Mouse (Mus musculus): Measurements from ENCODE around the gene Mast1.

Mast1 gene

DNA sequence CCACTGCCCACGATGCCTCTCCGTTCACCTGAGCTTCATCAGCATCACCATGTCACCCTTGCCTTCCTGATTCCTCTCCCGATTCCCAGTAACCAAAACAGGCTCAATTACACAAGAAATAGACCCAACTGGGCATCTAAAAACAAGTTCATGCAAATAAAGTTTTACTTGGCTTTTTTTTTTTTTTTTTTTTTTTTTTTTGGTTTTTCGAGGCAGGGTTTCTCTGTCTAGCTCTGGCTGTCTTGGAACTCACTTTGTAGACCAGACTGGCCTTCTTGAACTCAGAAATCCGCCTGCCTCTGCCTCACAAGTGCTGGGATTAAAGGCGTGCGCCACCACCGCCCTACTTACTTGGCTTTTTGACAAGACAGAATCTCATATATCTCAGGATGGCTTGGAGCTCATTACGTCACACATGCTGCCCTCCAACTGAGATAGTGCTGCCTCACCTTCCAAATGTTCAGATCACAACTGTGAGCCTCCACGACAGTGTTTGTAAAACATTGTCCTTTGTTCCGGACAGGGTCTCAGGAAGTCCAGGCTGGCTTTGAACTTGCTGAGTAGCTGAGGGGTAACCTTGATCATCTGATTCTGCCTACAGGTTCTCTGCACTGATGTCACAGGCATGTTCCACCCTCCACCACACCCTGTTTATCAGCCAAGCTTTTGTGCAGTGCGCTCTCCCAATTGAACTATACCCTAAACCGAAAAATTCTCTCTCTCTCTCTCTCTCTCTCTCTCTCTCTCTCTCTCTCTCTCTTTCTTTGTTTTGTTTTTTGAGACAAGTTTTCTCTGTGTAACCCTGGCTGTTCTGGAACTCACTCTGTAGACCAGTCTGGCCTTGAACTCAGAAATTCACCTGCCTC, 694 bp upstream of the Mast1 start:
- DNase-seq, result no peak

DNA sequence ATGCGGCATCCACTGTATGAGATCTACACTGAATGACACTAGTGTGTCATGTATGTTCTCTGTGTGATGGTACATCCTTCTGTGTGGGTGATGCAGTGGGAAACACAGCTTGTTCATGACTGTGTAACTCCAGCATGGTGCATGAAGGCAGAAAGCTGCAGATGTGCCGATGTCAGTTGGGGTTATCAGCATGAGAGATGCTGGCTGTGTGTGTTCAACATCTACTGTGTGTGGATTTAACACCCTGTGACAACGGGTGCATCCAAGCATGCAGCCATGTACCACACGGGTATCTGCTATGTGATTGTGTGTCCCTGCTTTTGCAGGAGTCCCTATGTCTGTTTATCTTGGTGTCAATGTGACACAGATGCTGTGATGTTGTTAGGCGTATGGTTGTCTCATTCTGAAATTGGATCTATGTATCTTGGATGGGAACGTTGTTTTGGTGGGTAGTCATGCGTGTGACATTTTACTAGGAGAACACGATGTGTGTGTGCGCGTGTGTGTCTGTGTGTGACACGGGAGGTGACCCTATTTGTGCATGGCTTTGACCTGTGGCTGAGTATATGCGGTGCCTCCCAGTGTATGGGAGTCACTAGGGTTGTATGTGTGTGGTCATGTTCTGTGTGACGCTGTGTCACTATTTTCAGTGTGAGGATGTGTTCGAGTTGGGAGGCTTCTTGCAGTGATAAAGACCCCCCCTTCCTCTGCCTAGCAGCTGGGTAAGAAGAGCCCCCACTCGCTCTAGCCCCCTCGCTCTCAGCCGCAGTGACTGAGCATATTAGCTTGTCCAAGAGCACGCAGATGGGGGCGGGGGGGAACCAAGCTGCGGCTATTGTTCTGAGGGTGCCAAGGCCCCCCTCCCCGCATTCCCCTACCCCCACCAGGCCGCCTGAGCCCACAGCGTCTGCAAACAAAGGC, 858 bp downstream of the Mast1 start:
- no peak for DNase-seq

GRCm38 (mm10) chr8:84935489-84935888, 1.7 kb downstream of the Mast1 start:
- no peak for DNase-seq

- no peak for DNase-seq
These were observed 2.3 kb downstream of the Mast1 start for GRCm38 (mm10) chr8:84934860-84935259.

DNA sequence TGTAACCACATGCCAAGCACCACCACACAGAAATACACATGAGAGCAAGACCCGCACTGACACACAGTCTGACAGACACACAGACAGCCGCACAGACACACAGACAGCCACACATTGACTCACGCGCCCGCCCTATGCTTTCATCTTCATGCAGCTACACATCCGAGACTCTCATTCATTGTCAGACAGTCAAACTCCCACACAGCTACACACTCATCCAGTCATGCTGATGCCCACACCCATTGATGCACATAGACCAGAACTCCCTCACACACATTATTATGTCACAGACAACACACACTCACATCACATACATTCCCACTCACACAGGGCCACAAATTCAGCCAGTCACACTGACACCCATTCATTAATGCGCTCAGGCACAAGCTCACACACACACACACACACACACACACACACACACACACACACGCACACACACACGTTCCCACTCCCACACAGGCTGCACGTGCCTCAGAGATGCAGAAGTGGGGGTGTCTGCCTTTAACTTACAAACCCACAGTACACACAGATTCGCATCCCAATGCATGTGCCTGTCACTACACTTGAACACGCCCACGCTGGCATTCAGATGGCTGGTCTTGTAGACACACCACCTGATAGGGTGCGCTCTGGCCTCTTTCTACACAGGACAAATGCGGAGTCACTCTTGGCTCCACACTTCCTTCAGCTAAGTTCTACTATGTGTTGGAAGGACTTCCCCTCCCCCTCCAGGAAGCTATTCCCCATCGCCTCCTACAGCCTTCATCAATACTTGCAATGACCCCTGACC, 3.2 kb downstream of the Mast1 start:
- no peak for DNase-seq

DNA sequence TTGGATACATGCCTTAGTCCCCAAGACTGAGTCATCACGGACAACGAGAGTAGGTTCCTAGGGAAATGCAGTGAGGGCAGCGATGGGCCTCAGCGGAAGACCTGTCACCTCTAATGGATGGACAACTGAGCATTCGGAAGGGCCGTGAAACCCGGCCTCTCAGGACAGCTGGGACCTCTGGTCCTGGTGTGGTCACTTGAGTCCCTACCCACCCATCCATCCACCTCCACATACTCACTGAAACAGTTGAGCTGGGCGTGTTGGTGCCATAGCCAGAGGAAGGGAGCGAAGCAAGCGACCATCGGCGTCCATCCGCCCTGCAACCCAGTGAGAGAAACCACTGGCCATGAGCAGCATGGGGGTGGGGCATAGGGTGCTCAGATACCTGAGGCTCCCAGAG, 6.6 kb downstream of the Mast1 start:
- peak; percentile 86 for DNase-seq

DNA sequence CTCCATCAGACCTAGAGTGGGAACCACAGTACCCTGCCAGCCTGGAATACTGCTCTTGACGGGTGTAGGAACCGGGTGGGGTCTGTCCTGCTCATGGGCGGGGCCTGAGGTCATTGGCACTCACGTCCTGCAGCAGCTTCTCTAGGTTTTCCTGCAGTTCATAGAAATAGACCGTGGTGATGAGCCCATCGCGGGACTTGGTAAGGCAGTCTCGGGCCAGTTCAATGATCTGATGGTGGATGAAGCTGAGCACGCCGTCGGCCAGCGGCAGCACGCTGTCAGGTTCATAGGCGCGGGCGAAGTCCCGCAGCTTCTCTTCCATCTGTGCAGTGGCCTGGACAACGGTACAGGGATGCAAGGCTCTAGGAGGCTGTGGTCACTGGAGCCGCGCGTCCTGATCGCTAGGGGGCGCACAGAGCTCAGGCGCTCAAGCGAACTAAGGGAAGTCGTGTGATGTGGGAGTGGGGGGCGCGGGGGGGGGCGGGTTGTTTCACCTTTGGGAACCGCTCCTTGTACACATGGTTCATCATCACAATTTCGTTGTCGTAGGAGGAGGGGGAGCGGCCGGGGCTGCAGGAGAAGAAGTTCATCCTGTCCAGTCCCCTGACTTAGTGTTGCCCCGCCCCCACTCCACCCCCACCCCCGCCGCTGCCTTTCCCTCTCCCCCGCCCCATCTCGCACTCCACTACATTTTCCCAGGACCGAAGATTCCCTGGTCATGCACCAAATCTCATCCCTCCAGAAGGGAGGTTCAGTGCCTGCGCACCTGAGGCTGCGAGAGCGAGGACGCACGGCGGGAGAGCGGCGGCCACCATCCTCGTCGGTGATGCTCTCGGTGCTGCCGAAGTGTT, 8.5 kb downstream of the Mast1 start:
- peak; percentile 92 for DNase-seq

DNA sequence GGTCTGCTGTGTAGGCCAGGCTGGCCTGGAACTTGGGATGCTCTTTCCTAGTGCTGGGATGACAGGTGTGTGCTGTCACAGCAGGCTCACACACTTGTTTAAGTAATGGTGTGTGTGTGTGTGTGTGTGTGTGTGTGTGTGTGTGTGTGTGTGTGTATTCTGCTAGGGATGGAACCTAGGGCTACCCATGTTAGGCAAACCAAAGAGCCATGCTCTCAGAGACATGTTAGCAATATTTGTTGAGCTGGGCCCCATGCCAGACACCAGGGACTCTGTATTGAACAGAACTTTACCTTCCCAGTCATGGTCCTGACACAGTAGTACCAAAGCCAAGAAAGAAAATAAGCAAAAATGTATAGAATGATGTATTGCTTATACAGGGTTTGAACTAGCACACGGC, 9.6 kb downstream of the Mast1 start:
- DNase-seq, result no peak

DNA sequence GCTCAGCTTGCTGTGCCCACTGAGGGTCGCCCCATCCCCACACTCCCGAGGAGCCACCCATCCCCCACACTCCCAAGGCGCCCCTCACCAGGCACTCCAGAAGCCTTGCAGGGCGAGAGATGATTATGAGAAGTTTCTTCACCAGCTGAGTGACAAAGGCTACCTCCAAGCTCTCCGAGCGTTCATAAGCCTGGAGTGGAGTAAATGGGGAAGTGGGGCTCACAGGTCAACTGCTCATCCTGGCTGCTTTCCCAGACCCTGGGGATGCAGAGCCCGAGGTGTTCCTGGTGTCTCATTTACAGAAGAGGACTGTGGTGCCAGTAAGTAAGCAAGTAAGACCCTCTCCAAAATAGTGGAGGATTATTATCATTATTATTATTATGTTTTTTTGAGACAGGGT, 11.6 kb downstream of the Mast1 start:
- DNase-seq, result peak; percentile 86

GRCm38 (mm10) chr8:84921596-84921995, 15.6 kb downstream of the Mast1 start:
- DNase-seq, result no peak

DNA sequence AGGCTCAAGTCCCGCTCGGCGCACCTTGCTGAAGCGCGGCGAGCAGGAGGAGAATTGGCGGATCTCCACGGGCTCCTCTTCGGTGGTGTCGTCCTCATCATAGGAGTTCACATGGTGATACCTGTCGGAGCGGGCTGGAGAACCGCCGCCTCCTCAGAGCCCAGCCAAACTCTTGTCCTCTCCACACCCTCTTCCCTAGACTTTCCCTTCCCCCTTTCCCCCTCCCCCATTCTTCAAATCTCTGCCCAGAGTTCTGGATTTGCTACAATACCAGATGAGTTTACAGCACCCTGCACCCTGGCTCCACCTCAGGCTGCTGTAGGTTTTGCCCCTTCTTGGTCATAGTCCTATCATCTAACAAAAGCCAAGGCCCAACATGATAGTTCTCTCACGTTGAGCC, 18.5 kb downstream of the Mast1 start:
- no peak for DNase-seq

GRCm38 (mm10) chr8:84917781-84918180, 19.4 kb downstream of the Mast1 start:
- no peak for DNase-seq

GRCm38 (mm10) chr8:84915269-84915668, 21.9 kb downstream of the Mast1 start:
- no peak for DNase-seq

GRCm38 (mm10) chr8:84913960-84914359, 23.2 kb downstream of the Mast1 start:
- DNase-seq, result no peak

- DNase-seq, result no peak
These were observed 23.7 kb downstream of the Mast1 start for GRCm38 (mm10) chr8:84913502-84913900.

DNA sequence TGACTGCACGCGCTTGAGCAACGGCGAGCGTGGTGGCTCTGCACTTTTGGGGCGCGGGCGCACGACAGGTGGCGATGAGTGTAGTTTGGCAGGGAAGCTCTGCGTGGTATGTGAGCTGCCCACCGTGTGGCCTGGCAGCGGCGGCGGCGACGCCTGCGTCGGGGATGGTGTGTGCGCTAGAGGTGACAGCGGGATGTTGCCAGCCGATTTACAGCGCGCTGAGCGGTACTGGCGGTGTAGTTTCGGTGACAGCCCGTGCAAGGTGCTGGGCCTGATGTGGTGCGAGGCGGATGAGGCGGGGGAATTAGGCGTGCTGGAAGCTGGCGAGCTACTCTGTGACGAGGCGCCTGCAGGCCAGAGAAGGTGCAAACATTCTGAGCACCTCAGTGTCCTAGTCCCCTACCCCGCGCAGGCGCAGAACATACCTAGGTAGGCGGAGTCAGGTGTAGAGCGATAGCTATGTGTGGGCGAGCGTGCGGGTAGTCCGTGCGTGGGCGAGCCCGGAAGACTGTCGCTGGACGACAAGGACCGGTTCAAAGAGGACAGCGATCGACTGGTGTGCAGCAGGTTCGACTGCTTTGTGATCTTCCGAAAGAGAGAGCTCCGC, 24.2 kb downstream of the Mast1 start:
- DNase-seq, result peak; percentile 97

GRCm38 (mm10) chr8:84912391-84912790, 24.8 kb downstream of the Mast1 start:
- peak; percentile 93 for DNase-seq

- no peak for DNase-seq
These were observed 25.3 kb downstream of the Mast1 start for GRCm38 (mm10) chr8:84911854-84912253.

- peak; percentile 90 for DNase-seq
These were observed 26.6 kb downstream of the Mast1 start for GRCm38 (mm10) chr8:84910551-84910950.

GRCm38 (mm10) chr8:84909949-84910348, 27.2 kb downstream of the Mast1 start:
- no peak for DNase-seq

DNA sequence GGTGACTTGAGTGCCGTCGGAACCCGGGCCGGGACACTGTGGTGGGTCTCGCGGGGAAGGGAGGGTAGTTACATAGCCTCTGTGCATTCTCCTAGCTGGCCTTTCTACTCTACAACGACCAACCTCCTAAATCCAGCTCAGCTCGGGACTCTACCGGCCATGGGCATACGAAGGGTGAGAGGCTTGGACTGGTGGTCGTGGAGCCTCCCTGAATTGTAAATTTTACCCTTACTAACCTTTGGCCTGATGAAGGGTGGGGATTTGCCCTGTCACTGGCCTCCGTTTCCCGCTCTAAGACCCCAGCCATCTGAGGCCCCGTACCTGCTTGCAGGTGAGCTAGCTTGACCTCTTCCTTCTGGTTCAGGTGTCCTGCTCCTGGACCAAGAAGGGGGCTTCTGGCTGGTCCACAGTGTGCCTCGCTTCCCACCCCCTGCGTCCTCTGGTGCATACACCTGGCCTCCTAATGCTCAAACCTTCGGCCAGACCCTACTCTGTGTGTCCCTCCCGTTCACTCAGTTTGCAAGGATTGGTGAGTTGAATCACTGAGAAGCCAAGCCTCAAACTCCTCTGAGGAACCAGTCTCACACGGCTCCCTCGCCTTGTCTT, 27.9 kb downstream of the Mast1 start:
- peak; percentile 93 for DNase-seq
